Mouse (Mus musculus) ES-CJ7 (cell line): ENCODE data around the gene Lrrc8b.

ENCODE experiments used
- DNase-seq: peaks from one replicate; pipeline ENCODE4 v3.0.0; 2011; ENCODE audit warnings: low read depth, low spot score

Gene Lrrc8b

GRCm38 (mm10) chr5:105418851-105419250 lies 3.3 kb downstream of the Lrrc8b start:
- no peak for DNase-seq

- DNase-seq: no peak
Measured at GRCm38 (mm10) chr5:105425587-105425986, 10.0 kb downstream of the Lrrc8b start.

GRCm38 (mm10) chr5:105427326-105427725 lies 11.8 kb downstream of the Lrrc8b start:
- DNase-seq: no peak

GRCm38 (mm10) chr5:105428265-105428974 lies 12.8 kb downstream of the Lrrc8b start:
- no peak for DNase-seq

GRCm38 (mm10) chr5:105430148-105430547 lies 14.6 kb downstream of the Lrrc8b start:
- no peak for DNase-seq

- DNase-seq: no peak
Measured at GRCm38 (mm10) chr5:105439608-105440007, 24.0 kb downstream of the Lrrc8b start.

- DNase-seq: no peak
Measured at GRCm38 (mm10) chr5:105440992-105441535, 25.5 kb downstream of the Lrrc8b start.

GRCm38 (mm10) chr5:105442212-105443000 lies 26.8 kb downstream of the Lrrc8b start:
- peak; percentile 18 for DNase-seq

GRCm38 (mm10) chr5:105443057-105443815 lies 27.7 kb downstream of the Lrrc8b start:
- DNase-seq: peak; percentile 61

GRCm38 (mm10) chr5:105445686-105446085 lies 30.1 kb downstream of the Lrrc8b start:
- DNase-seq: no peak

GRCm38 (mm10) chr5:105454105-105454504 lies 38.5 kb downstream of the Lrrc8b start:
- DNase-seq: no peak

GRCm38 (mm10) chr5:105459077-105459476 lies 43.5 kb downstream of the Lrrc8b start:
- no peak for DNase-seq

GRCm38 (mm10) chr5:105460551-105460950 lies 45.0 kb downstream of the Lrrc8b start:
- no peak for DNase-seq

- DNase-seq: no peak
Measured at GRCm38 (mm10) chr5:105461076-105461475, 45.5 kb downstream of the Lrrc8b start.

- no peak for DNase-seq
Measured at GRCm38 (mm10) chr5:105464671-105465070, 49.1 kb downstream of the Lrrc8b start.

- DNase-seq: no peak
Measured at GRCm38 (mm10) chr5:105465550-105465949, 50.0 kb downstream of the Lrrc8b start.

GRCm38 (mm10) chr5:105466471-105466902 lies 50.9 kb downstream of the Lrrc8b start:
- DNase-seq: no peak

- no peak for DNase-seq
Measured at GRCm38 (mm10) chr5:105467271-105467670, 51.7 kb downstream of the Lrrc8b start.

GRCm38 (mm10) chr5:105472983-105473705 lies 57.6 kb downstream of the Lrrc8b start:
- DNase-seq: no peak

- no peak for DNase-seq
Measured at GRCm38 (mm10) chr5:105477527-105477926, 62.0 kb downstream of the Lrrc8b start.

- no peak for DNase-seq
Measured at GRCm38 (mm10) chr5:105479673-105480072, 64.1 kb downstream of the Lrrc8b start.
